Mouse (Mus musculus) kidney, adult 2 months (tissue): ENCODE measurements around the gene Krtdap. TPM values are rescaled to one million over a fixed set of nuclear protein-coding genes. Genes with fewer than 3 reads are reported as not detected.

Source experiments
- DNase-seq: peaks from one replicate; pipeline ENCODE4 v3.0.0; 2021
- H3K27ac ChIP-seq: fragments of 200-500 bp; 2 replicates; pipeline ENCODE4 v1.5.1; 2012; ENCODE audit warnings: low read depth, low read length, control low read depth, inconsistent platforms; ENCODE audit not compliant: insufficient read depth
- H3K27me3 ChIP-seq: fragments of 200-500 bp; replicated peaks from 2 replicates; pipeline ENCODE4 v1.6.1; 2012; ENCODE audit warnings: mild to moderate bottlenecking, moderate library complexity, low read length, inconsistent platforms; ENCODE audit not compliant: control insufficient read depth, insufficient read depth
- H3K36me3 ChIP-seq: fragments of 200-500 bp; 2 replicates; pipeline ENCODE4 v1.6.1; 2012; ENCODE audit warnings: mild to moderate bottlenecking, moderate library complexity, low read length, inconsistent platforms; ENCODE audit not compliant: control insufficient read depth, insufficient read depth
- H3K4me1 ChIP-seq: fragments of 200-500 bp; 2 replicates; pipeline ENCODE4 v1.6.1; 2011; ENCODE audit warnings: low read length; ENCODE audit not compliant: control insufficient read depth, insufficient read depth
- H3K4me3 ChIP-seq: fragments of 200-500 bp; 2 replicates; pipeline ENCODE4 v1.5.1; 2011; ENCODE audit warnings: mild to moderate bottlenecking, low read depth, low read length, control low read depth; ENCODE audit not compliant: insufficient read depth
- CTCF ChIP-seq: fragments of 200-500 bp; conservative IDR thresholded peaks from 2 replicates; pipeline ENCODE4 v1.5.1; 2011; ENCODE audit warnings: low read depth, mild to moderate bottlenecking, control low read depth, low read length, moderate library complexity, mixed read lengths; ENCODE audit not compliant: insufficient read depth, insufficient read length
- POLR2A ChIP-seq: fragments of 200-500 bp; IDR thresholded peaks from one replicate; pipeline ENCODE4 v1.6.1; 2011; ENCODE audit warnings: low read depth, low read length, control low read depth
- WGBS: fragments of 180-500 bp; shearing (Covaris S2); methylation state at CpG from one replicate; pipeline ENCODE4 v1.1.7; 2018; 5-methylcytosine and 5-hydroxymethylcytosine counted together
- polyA plus RNA-seq: library from polyadenylated mRNA; depleted of rRNA; stranded (reverse); fragments of >200 nt; gene quantifications from 2 replicates; pipeline ENCODE4 v1.2.3, GENCODE M21; 2012

Krtdap gene
- polyA plus RNA-seq, 1 experiment: not detected

- TF ChIP-seq POLR2A: no peak
- TF ChIP-seq CTCF: no peak
- WGBS: 73% methylated on average over 7 of the region's 7 CpGs
- no peak overlapping the region for H3K27ac ChIP-seq
- H3K27me3 ChIP-seq: no peaks in the 10 kb centered on the region
- H3K36me3 ChIP-seq: no peaks in the 10 kb centered on the region
- H3K4me3 ChIP-seq: no peak overlapping the region
- DNase-seq: no peak
- H3K4me1 ChIP-seq: no peaks in the 10 kb centered on the region
Observed at GRCm38 (mm10) chr7:30777081-30777579, 10.6 kb upstream of the Krtdap start.

GRCm38 (mm10) chr7:30777911-30778310 is 9.8 kb upstream of the Krtdap start:
- Histone ChIP-seq H3K27ac (no peak overlapping the region), H3K36me3 (no peaks in the 10 kb centered on the region), H3K27me3 (no peaks in the 10 kb centered on the region), H3K4me3 (no peak overlapping the region), H3K4me1 (no peaks in the 10 kb centered on the region)
- WGBS: 77% methylated on average over 1 of the region's 1 CpGs
- TF ChIP-seq CTCF (no peak), POLR2A (no peak)
- no peak for DNase-seq

GRCm38 (mm10) chr7:30781792-30782191 is 5.9 kb upstream of the Krtdap start:
- Histone ChIP-seq H3K27ac (no peak overlapping the region), H3K4me1 (no peaks in the 10 kb centered on the region)
- WGBS: 64% methylated on average over 4 of the region's 4 CpGs

GRCm38 (mm10) chr7:30782658-30783057 is 5.0 kb upstream of the Krtdap start:
- H3K36me3 ChIP-seq: no peaks in the 10 kb centered on the region
- H3K4me3 ChIP-seq: no peak overlapping the region
- 78% methylated on average over 3 of the region's 3 CpGs for WGBS
- TF ChIP-seq CTCF (no peak), POLR2A (no peak)
- no peak overlapping the region for H3K27ac ChIP-seq
- no peaks in the 10 kb centered on the region for H3K27me3 ChIP-seq
- no peak for DNase-seq
- no peaks in the 10 kb centered on the region for H3K4me1 ChIP-seq

More at GRCm38 (mm10) chr7:30781792-30782191, 5.9 kb upstream of the Krtdap start:
- Histone ChIP-seq H3K36me3 (no peaks in the 10 kb centered on the region), H3K27me3 (no peaks in the 10 kb centered on the region), H3K4me3 (no peak overlapping the region)
- peak; percentile 13 for DNase-seq
- no peak for TF ChIP-seq POLR2A
- peak; percentile 67 for TF ChIP-seq CTCF

GRCm38 (mm10) chr7:30785154-30785553 is 2.5 kb upstream of the Krtdap start:
- H3K4me3 ChIP-seq: no peak overlapping the region
- no peak for DNase-seq
- TF ChIP-seq POLR2A (no peak), CTCF (no peak)
- no peaks in the 10 kb centered on the region for H3K4me1 ChIP-seq
- no peaks in the 10 kb centered on the region for H3K27me3 ChIP-seq
- 73% methylated on average over 1 of the region's 1 CpGs for WGBS
- no peaks in the 10 kb centered on the region for H3K36me3 ChIP-seq
- no peak overlapping the region for H3K27ac ChIP-seq

- Histone ChIP-seq H3K36me3 (no peaks in the 10 kb centered on the region), H3K27me3 (no peaks in the 10 kb centered on the region), H3K4me3 (no peak overlapping the region), H3K27ac (no peak overlapping the region), H3K4me1 (no peaks in the 10 kb centered on the region)
- no peak for DNase-seq
- WGBS: 62% methylated on average over 13 of the region's 13 CpGs
- TF ChIP-seq POLR2A: no peak
- no peak for TF ChIP-seq CTCF
Observed at GRCm38 (mm10) chr7:30785721-30786546, 1.8 kb upstream of the Krtdap start.

GRCm38 (mm10) chr7:30790141-30790540 is 2.4 kb downstream of the Krtdap start:
- H3K4me3 ChIP-seq: no peak overlapping the region
- H3K4me1 ChIP-seq: no peaks in the 10 kb centered on the region
- no peaks in the 10 kb centered on the region for H3K36me3 ChIP-seq
- H3K27ac ChIP-seq: no peak overlapping the region
- DNase-seq: no peak
- WGBS: 82% methylated on average over 10 of the region's 10 CpGs
- TF ChIP-seq CTCF (no peak), POLR2A (no peak)
- H3K27me3 ChIP-seq: no peaks in the 10 kb centered on the region
